Mouse (Mus musculus): ENCODE results near the gene Rnf215.
A peak's percentile ranks its signal among the peaks of the same experiment; 100 is the strongest.
"Not testable (repeated sequence)": the region's sequence is repeated elsewhere in the genome, so short reads cannot be mapped to it uniquely, and the experiment has no call there.

The Rnf215 gene

GRCm38 (mm10) chr11:4148536-4149156 lies 13.6 kb downstream of the Rnf215 start:
- no peak for DNase-seq

DNA sequence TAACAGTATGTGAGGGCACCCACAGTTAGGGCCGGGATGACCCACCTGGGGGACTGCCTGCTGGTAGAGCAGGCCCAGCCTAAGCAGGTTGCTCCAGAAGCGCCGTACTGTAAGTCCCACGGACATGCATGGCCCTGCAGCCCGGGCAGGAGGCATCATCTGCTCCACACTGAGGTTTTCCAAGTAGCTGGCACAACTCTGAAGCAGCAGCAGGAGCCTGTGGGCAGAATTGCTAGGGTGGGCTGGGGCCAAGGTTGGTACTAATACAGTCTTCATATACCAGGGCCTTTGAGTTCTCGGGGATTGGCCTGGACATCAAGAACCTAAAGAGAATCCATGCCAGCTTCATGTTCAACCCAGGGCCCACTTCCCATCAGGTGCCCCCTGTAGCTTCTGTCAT lies 14.9 kb downstream of the Rnf215 start:
- DNase-seq = no peak

DNA sequence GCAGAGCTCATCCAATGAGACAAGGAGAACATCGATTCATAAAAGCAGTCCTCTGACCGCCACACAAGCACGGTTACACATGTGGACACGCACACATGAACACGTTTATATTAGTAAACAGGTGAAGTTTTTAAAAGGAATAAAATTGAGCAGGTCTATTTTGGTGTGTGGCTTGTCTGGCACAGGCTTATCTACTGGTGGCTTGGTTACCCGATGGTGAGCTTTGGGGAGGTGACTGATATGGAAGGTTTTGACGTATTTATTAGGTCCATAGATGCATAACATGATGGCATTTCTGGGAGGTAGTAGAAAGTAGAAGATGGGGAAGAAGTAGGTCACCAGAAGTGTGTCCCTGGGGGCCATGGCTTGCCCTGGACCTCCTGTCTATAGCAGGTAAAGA lies 18.7 kb downstream of the Rnf215 start:
- DNase-seq = no peak

DNA sequence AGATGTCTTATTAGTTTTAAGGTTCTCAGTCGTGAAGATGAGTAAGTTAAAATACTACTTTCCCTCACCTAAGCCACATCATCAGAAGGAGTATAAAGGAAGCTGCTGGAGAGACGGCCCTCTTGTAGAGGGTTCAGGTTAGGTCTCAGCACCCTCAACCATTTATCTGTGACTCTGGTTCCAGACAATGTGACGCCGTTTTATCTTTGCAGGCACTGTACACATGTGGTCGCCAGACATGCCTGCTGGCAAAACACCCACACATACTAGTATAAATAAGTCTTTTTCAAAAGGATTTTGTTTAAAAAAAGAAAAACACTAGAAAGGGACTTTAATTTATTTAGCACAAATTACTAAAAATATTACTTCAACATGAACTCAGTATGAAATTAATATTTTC lies 20.6 kb downstream of the Rnf215 start:
- DNase-seq = no peak

- DNase-seq = no peak
These were observed 23.7 kb downstream of the Rnf215 start for GRCm38 (mm10) chr11:4158676-4159075.

DNA sequence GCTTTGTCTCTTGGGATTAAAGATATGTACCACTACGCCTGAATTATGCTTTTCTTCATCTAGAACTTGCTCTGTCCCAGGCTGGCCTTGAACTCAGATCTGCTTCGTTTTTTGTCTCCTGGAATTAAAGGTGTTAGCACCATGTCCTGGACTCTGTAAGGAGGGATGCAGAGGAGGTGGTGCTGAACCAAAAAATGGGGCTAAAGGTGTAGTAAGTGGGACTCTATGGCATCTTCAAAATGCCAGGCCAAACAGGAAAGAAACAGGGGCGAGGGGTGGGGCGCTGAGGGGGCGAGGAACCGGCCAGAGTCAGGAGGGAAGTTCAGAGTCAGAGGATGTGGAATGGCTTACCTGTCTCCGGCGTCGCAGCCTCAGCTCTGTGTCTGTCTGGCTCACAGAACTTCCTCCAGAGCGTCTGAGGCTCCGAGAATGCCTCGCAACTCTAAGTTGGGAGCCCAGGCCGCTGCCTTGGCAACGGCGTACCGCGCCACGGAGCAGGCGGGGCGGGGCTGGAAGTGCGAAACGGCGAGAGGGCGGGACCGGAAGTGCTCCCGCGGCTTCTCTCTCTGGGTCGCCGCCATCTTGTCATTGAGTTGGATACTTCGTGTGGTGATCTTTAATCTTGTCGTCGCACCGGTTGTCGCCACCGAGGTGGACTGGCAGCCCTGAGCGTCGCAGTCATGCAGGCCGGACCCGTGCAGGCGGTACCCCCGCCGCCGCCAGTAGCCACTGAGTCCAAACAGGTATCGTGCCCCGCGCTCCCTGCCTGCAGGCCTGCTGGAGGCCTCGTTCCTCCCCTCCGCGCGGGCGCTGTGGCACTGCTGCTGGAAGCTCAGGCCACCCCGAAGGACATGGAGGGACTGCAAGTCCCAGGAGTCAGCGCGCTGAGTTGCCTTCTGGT lies 25.1 kb downstream of the Rnf215 start, which contains the start of the genes Ccdc157 and Sf3a1:
Ccdc157 (minus strand) TSS at position 486 of the 901 bp plus-strand sequence.
Sf3a1 (plus strand) TSS at position 543 of the 901 bp plus-strand sequence.
- DNase-seq = peak; percentile 99

DNA sequence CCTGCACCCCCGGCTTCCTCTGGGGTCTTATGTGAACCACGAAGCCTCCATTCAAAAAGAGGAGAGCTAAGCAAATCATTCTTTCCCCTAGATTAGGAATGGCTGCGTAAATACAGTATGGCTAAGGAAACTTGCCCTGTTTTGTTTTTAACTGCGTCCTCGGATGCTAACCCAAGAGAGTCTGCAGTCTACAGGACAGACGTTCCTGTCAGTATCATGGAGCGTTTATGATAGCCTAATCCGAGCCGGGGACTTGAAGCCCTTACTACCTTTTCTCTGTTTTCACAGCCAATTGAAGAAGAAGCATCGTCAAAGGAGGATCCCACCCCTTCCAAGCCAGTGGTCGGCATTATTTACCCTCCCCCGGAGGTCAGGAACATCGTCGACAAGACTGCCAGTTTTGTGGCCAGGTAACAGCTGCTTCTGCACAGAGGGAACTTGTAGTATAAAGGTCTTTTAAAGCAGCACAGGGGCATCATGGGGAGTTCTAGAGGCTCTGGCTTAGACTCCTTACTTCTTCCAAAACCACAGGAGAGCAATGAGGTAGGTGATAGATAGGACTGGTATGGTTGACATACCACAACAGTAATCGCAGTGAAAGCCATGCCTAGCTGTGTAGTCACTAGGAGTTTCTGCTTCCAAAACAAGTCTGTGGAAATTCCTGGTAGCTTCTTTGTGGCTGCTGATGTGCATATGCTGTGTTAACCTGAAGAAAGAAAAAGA lies 25.9 kb downstream of the Rnf215 start:
- DNase-seq = no peak

GRCm38 (mm10) chr11:4164701-4165100 lies 29.7 kb downstream of the Rnf215 start:
- DNase-seq = no peak

GRCm38 (mm10) chr11:4166467-4167090 lies 31.6 kb downstream of the Rnf215 start:
- DNase-seq = no peak

- DNase-seq = peak; percentile 98
These were observed 39.6 kb downstream of the Rnf215 start for GRCm38 (mm10) chr11:4174586-4174985.

DNA sequence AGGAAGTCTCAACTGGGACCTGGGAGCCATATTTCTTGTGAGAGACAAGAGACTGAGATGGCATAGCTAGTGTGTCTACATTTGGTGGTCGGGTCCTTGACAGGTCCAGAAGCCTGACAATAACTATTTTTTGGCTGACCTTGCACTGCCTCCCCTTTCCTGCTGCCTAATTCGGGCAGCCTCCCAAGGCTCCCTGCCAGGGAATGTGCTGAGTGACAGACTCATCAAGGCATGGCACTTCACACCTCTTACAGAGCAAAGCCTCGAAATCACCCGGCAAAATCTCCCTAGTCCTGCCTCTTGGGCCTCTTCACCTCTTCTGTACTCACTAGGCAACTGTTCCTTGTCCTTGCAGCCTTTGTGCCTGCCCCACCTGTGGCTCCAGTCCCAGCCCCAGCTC lies 42.7 kb downstream of the Rnf215 start:
- DNase-seq = peak; percentile 95

DNA sequence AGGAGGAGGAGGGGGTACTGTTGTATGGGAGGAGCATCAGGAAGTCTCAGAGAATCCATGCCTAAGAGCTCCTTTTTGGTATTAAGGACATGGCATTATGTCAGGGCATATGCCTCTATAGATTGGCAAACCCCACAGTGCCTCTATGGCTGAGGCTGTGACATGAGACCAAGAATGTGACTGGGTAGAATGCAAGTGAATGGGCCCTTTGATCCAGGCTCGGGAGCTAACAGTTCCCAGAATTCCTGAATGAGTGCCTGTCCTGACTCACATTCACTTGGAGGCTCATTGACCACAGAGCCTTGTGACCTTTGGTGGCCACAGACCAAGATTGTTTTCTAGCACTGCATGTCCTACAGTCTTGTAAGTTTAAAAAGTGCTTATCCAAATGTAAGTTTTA lies 47.1 kb downstream of the Rnf215 start:
- peak; percentile 92 for DNase-seq

DNA sequence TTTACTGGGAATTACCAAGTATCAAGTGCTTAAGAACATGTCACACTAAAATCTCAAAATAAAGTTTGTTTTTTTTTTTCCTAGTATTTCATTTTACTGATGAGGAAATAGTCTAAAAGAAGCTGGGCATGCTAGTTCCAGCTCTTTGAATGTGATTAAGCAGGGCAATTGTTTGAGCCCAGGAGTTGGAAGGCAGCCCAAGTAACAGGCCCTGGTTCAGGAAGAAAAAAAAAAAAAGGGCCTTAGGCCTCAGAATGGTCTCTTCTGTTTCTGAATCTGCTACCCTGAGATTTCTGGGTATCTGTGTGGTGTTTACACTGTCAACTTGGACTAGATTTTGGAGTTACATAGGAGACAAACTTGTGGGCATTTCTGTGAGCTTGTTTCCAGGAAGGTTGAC lies 48.5 kb downstream of the Rnf215 start:
- DNase-seq = no peak

DNA sequence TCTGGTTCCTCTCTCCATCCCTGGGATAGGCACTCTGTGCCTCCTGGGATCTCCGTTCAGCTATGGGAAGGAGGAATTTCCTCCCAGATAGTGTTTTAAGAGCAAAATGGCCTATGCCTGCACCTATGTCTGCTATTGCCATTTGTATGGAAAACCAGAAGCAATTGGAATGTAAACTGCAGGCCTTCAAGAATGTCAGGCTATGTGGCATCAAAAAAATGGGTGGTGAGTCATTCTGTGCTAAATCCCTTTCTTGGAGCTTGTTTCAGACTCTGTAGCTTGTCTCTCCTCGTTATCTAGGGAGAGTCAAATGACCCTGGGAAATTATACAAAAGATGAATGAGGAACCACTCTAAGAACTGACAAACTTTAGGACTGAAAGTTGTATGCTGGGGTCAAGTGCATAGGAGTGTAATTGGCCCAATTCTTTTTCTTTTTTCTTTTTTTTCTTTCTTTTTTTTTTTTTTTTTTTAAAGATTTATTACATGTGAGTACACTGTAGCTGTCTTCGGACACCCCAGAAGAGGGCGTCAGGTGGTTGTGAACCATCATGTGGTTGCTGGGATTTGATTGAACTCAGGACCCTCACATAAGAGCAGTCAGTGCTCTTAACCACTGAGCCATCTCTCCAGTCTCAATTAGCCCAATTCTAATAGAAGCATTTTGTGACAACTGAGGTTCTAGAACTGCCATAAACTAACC lies 49.4 kb downstream of the Rnf215 start:
- DNase-seq = no peak

DNA sequence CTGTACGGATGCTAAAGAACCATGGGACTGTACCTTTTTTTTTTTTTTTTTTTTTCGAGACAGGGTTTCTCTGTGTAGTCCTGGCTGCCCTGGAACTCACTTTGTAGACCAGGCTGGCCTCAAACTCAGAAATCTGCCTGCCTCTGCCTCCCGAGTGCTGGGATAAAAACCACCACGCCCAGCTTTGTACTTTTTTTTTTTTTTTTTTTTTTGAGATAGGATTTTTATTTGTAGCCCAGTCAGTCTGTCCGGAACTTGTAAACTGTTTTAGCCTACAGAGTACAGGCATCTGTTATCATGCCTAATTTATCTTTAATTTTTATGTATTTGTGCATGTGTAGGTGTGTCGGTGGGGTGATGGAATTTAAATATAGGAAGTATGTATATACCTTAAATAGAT lies 50.5 kb downstream of the Rnf215 start:
- not testable (repeated sequence) for DNase-seq

DNA sequence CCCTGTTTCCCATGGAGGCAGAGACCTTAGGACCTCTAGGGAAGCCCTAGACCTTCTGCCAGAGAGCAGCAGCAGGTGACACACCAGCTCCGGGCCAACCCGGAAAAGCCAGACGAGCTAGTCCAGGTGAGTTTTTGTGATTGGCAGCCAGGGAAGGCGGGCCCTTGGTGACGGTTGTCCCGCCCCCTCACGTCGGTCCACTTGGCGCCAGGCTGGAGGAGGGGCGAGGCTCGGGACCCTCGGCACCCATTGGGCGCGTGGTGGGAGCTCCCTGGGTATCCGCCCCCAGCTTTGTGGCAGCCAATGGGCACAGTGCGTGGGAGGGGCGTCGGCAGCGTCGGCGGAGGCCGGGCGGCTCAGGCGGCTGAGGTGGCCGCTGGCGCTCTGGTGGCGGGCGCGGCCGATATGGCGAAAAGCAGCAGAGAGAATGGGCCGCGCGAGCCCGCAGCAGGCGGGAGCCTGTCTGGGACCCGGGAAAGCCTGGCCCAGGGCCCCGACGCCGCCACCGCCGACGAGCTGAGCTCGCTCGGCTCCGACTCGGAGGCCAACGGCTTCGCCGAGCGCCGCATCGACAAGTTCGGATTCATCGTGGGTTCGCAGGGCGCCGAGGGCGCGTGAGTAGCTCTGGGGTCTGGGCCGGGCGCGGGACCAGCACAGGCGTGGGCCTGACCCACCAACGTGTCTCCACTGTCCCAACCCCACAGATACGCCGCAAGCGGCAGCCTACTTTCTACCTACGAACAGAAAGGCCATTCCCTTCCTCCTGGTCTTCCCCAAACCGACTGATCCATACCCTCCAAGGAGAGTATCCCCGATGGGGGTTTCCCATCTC lies 51.7 kb downstream of the Rnf215 start, which contains the start of gene Tbc1d10a:
Tbc1d10a (plus strand) TSS at position 304 of the 832 bp plus-strand sequence.
- peak; percentile 100 for DNase-seq

DNA sequence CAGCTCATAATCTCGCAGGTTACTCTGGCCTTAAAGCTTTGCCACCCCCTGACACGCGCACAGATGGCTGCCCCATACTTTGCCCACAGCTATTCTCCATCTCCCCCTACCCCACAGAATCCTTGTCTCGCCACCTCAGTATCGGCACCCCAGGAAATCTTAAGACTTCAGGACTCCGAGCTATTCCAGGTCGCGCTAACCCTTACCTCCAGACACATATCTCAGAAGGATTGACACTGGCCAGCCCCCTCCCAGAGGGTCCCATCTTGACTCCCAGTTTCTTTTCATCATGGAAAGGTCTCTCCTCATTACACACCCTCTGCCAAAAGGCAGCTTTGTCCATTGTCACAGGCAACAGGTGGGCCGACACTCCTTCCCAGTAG lies 52.3 kb downstream of the Rnf215 start:
- no peak for DNase-seq

DNA sequence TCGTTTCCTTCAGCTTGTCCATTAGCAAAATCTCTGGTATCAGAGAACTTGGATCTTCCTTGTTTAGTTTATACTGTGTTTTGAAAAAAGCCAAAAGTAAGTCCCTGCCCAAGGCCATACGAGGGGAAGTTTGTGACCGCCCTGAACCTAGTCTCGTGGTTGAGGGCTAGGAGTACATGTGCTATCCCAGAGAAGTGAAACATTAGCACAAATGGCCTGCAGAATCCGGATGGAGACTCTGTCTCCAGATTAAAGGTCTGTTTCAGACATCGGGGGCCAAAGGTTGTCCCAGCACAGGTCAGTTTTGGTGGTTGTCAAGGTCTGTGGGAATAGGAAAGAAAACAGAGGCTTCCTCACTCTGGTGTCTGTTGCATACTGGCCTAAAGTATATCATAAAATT lies 54.2 kb downstream of the Rnf215 start:
- peak; percentile 97 for DNase-seq

- peak; percentile 98 for DNase-seq
These were observed 55.7 kb downstream of the Rnf215 start for GRCm38 (mm10) chr11:4190677-4191076.

Data from heart, adult 11 months (tissue).